Mouse (Mus musculus) central nervous system, embryonic 14 days (tissue): ENCODE data around the gene Ptdss2. TPM values are rescaled to one million over a fixed set of nuclear protein-coding genes. Genes with fewer than 3 reads are reported as not detected.

Source experiments
- polyA plus RNA-seq: library from polyadenylated mRNA; depleted of rRNA; stranded (reverse); fragments of >200 nt; gene quantifications from 2 replicates; pipeline ENCODE4 v1.2.3, GENCODE M21; 2012; rRNA removed

The Ptdss2 gene
- polyA plus RNA-seq = 49.2 and 50.0 TPM in 2 replicates

GRCm38 (mm10) chr7:141122245-141122644 lies at the start of gene Ptdss2:
Ptdss2 (plus strand) TSS chr7:141122382.

GRCm38 (mm10) chr7:141077841-141078240 lies 44.3 kb upstream of the Ptdss2 start, which contains the start of gene Pkp3:
Pkp3 (plus strand) TSS chr7:141078218.

DNA sequence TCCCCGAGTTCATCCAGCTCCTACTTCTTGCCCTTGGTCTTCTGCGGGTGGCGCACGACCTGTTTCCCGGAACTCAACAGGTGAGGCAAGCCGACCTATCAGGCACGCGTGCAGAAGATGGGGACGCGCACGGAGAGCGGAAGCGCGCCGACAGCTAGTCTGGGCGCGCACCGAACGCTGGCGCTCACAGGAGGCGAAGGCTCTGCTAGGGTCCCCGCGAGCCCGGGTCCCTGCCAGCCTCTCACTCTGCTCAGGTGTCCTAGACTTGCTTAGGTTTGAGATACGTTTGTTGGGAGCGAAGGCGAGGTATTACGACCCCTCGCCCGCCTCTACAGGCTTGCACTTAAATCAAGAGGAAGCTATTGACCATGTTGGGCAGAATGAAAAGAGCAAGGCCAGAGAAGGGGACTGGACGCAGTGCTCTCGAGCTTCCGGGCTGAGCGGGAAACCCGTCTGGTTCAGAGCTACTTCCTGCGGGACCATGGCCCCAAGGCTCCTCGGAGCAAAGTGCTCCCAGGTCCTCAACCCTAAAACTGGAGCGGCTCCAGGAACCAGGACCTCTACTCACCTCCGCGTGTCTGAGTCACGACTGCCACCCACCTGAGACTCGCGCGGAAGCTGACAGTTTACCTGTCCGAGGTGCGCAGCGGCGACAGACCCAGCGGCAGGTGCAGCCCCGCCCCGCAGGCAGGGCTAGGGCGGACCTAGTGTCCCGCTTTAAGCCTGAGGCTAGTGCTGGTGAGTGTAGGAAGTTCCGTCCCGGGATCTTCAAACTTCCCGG lies 22.1 kb upstream of the Ptdss2 start, which contains the start of gene Sigirr:
Sigirr (minus strand) TSS at position 662 of the 781 bp plus-strand sequence.

GRCm38 (mm10) chr7:141117636-141118035 lies 4.5 kb upstream of the Ptdss2 start, which contains the start of gene Ano9:
Ano9 (minus strand) TSS chr7:141117806.

DNA sequence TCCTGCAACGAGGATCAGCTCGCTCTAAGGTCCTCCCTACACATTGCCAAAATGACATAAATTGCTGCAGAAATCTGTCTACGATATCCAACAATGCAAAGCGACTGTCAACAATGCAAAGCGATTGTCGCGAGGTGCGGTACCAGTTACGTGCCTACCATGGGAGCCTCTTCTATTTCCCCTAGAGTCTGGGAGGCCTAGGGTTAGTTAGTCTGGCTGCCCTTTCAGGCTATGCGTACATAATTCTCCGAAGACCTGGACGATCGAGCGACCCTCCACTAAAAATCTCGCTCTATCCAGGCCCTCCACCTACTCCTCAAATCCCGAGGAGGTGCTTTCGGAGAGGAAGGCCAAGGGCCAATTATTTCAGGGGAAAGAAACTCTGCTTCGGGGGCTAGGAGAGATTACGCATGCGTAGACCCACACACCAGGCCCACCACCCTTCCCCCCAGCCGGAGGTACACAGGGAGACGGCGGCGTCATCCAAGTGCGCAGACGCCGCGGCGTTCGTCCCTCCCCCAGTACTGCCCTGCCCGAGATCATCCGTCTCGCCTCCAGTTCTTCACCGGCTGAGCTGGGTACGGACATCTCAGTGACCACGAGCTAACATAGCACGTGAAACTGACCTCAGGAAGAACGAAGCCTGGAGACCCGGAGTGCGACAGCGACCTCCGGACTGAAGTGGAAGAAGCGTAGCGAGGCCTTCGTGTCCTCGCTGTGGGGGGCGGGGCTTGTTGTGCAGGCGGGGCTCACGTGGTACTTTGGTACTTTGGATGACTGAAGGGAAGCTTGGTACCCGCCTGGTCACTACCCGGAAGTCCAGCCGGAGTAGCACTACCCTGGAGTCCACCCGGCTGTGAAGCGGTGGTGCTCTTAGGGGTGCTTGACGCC lies 50.2 kb downstream of the Ptdss2 start, which contains the start of gene Rnh1:
Rnh1 (minus strand) TSS at position 742 of the 891 bp plus-strand sequence.

GRCm38 (mm10) chr7:141193948-141194347 lies 71.8 kb downstream of the Ptdss2 start, which contains the start of the genes Hras and Lrrc56:
Hras (minus strand) TSS chr7:141194005.
Lrrc56 (plus strand) TSS chr7:141194157.

Other genes starting within 250 kb of the Ptdss2 start
- gene Psmd13, start 240.4 kb upstream of the Ptdss2 start, polyA plus RNA-seq = 150 and 161 TPM in 2 replicates
- gene Sirt3, start 240.1 kb upstream of the Ptdss2 start, polyA plus RNA-seq = 38.9 and 39.2 TPM in 2 replicates
- gene Cox8b, start 221.9 kb upstream of the Ptdss2 start, polyA plus RNA-seq = 2.2 TPM in 1 of 2 replicates, not detected in the other
- gene Nlrp6, start 201.5 kb upstream of the Ptdss2 start, polyA plus RNA-seq = 0.13 and 0.16 TPM in 2 replicates
- gene Pgghg, start 181.0 kb upstream of the Ptdss2 start, polyA plus RNA-seq = 15.1 and 20.9 TPM in 2 replicates
- 4.6 and 9.5 TPM in 2 replicates for gene Ifitm5, start 172.1 kb upstream of the Ptdss2 start, polyA plus RNA-seq
- gene Gm45717, start 166.4 kb upstream of the Ptdss2 start, polyA plus RNA-seq = not detected in 2 replicates
- gene Ifitm2, start 166.4 kb upstream of the Ptdss2 start, polyA plus RNA-seq = 179 and 335 TPM in 2 replicates
- gene Ifitm1, start 155.2 kb upstream of the Ptdss2 start, polyA plus RNA-seq = 32.8 and 55.0 TPM in 2 replicates
- gene Ifitm3, start 111.6 kb upstream of the Ptdss2 start, polyA plus RNA-seq = 31.0 and 57.6 TPM in 2 replicates
- 0.86 and 1.2 TPM in 2 replicates for gene Ifitm6, start 104.5 kb upstream of the Ptdss2 start, polyA plus RNA-seq
- gene Gm17387, start 93.3 kb upstream of the Ptdss2 start, polyA plus RNA-seq = not detected in 2 replicates
- 154 and 158 TPM in 2 replicates for gene B4galnt4, start 61.3 kb upstream of the Ptdss2 start, polyA plus RNA-seq
- 0.28 and 4.0 TPM in 2 replicates for gene Pkp3, start 44.2 kb upstream of the Ptdss2 start, polyA plus RNA-seq
- 1.4 and 2.1 TPM in 2 replicates for gene Sigirr, start 21.8 kb upstream of the Ptdss2 start, polyA plus RNA-seq
- gene Ano9, start 4.6 kb upstream of the Ptdss2 start, polyA plus RNA-seq = 0.33 and 1.8 TPM in 2 replicates
- gene Rnh1, start 50.5 kb downstream of the Ptdss2 start, polyA plus RNA-seq = 49.4 and 54.4 TPM in 2 replicates
- 138 and 141 TPM in 2 replicates for gene Hras, start 71.6 kb downstream of the Ptdss2 start, polyA plus RNA-seq
- gene Lrrc56, start 71.8 kb downstream of the Ptdss2 start, polyA plus RNA-seq = 16.0 and 18.6 TPM in 2 replicates
- gene Lmntd2, start 91.7 kb downstream of the Ptdss2 start, polyA plus RNA-seq = 4.9 and 5.2 TPM in 2 replicates
- gene Rassf7, start 93.5 kb downstream of the Ptdss2 start, polyA plus RNA-seq = 29.0 and 31.4 TPM in 2 replicates
- 33.3 and 39.2 TPM in 2 replicates for gene Phrf1, start 106.4 kb downstream of the Ptdss2 start, polyA plus RNA-seq
- 6.9 and 11.5 TPM in 2 replicates for gene Irf7, start 144.1 kb downstream of the Ptdss2 start, polyA plus RNA-seq
- 0.01 and 0.03 TPM in 2 replicates for gene Cdhr5, start 154.4 kb downstream of the Ptdss2 start, polyA plus RNA-seq
- gene Sct, start 156.8 kb downstream of the Ptdss2 start, polyA plus RNA-seq = 1.7 and 4.0 TPM in 2 replicates
- gene Drd4, start 169.6 kb downstream of the Ptdss2 start, polyA plus RNA-seq = 1.1 TPM in 2 replicates
- 74.1 and 82.3 TPM in 2 replicates for gene Deaf1, start 205.3 kb downstream of the Ptdss2 start, polyA plus RNA-seq
- gene Tmem80, start 205.4 kb downstream of the Ptdss2 start, polyA plus RNA-seq = 75.9 and 79.9 TPM in 2 replicates
- gene Eps8l2, start 216.5 kb downstream of the Ptdss2 start, polyA plus RNA-seq = 0.98 and 3.3 TPM in 2 replicates